ENCODE assay signal across 9 mouse cellular contexts in genomic region chr3:103739329-103739728, GRCm38 (mm10). TPM values are rescaled to one million over a fixed set of nuclear protein-coding genes. Genes with fewer than 3 reads are reported as not detected.
DNase-seq lines count a peak whose midpoint lies in the region; ATAC-seq lines count a peak whose summit lies in the region.
"Had no signal": no experiment of that assay in that cellular context is flagged by ENCODE, and none has a peak within 500 bp of the region (broad histone marks: within the 10 kb centered on the region; RNA-seq: fewer than 3 reads in every experiment).

TSS of gene Gm10964 (plus strand) at chr3:103739366.

- no peaks in the 10 kb centered on the region for H3K9me3 ChIP-seq in heart, embryonic 15.5 days (replicated peaks)
- no peaks in the 10 kb centered on the region for H3K9me3 ChIP-seq in embryonic facial prominence, embryonic 11.5 days (replicated peaks; ENCODE audit: control insufficient read depth, low read length)
- no peaks in the 10 kb centered on the region for H3K9me3 ChIP-seq in hindbrain, embryonic 14.5 days (ENCODE audit: control insufficient read depth, low read length)
- H3K9me3 ChIP-seq in midbrain, embryonic 12.5 days, result no peaks in the 10 kb centered on the region

- H3K4me1 ChIP-seq in heart, embryonic 15.5 days (replicated peaks), result peaks cover 49% of the 10 kb centered on the region
- H3K4me1 ChIP-seq in embryonic facial prominence, embryonic 11.5 days (ENCODE audit: control insufficient read depth, insufficient read depth, low read length), result peaks cover 18% of the 10 kb centered on the region
- peaks cover 30% of the 10 kb centered on the region for H3K4me1 ChIP-seq in hindbrain, embryonic 14.5 days (replicated peaks; ENCODE audit: control insufficient read depth, insufficient read depth, low read length)
- H3K4me1 ChIP-seq in midbrain, embryonic 12.5 days, result peaks cover 45% of the 10 kb centered on the region

- no peaks in the 10 kb centered on the region for H3K27me3 ChIP-seq in heart, embryonic 15.5 days
- no peaks in the 10 kb centered on the region for H3K27me3 ChIP-seq in embryonic facial prominence, embryonic 11.5 days (ENCODE audit: control insufficient read depth, insufficient read depth, low read length)
- no peaks in the 10 kb centered on the region for H3K27me3 ChIP-seq in hindbrain, embryonic 14.5 days (ENCODE audit: control insufficient read depth, insufficient read depth, low read length)
- H3K27me3 ChIP-seq in midbrain, embryonic 12.5 days, result peaks cover 13% of the 10 kb centered on the region

- WGBS in heart, embryonic 15.5 days, result 75% methylated on average over 1 of the region's 1 CpGs
- WGBS in embryonic facial prominence, embryonic 11.5 days, result 85% methylated on average over 1 of the region's 1 CpGs
- 77% methylated on average over 1 of the region's 1 CpGs for WGBS in hindbrain, embryonic 14.5 days
- 86% methylated on average over 1 of the region's 1 CpGs for WGBS in midbrain, embryonic 12.5 days

- H3K4me3 ChIP-seq in heart, embryonic 15.5 days, result peak within 1 kb of the TSS; percentile 42
- H3K4me3 ChIP-seq in embryonic facial prominence, embryonic 11.5 days (ENCODE audit: low read depth, low read length), result peak within 1 kb of the TSS; percentile 29; the same call in 1 of the 2 replicates
- H3K4me3 ChIP-seq in hindbrain, embryonic 14.5 days (replicated peaks; ENCODE audit: low read length), result peak within 1 kb of the TSS; percentile 11; the same call in 1 of the 2 replicates
- H3K4me3 ChIP-seq in midbrain, embryonic 12.5 days, result peak within 1 kb of the TSS; percentile 21

- no peak for DNase-seq in heart, postnatal 25 days (ENCODE audit: low spot score)
- DNase-seq in embryonic facial prominence, embryonic 11.5 days (ENCODE audit: low spot score), result no peak
- no peak for DNase-seq in hindbrain, embryonic 14.5 days (ENCODE audit: low spot score)
- DNase-seq in adrenal gland, postnatal 4 days (ENCODE audit: low spot score in 2 of 2), result no peak
- DNase-seq: kidney, adult 2 months had no signal

- H3K4me2 ChIP-seq in heart, embryonic 15.5 days, result peak within 1 kb of the TSS; percentile 71
- peak within 1 kb of the TSS; percentile 42 for H3K4me2 ChIP-seq in embryonic facial prominence, embryonic 11.5 days (ENCODE audit: low read depth, low read length)
- peak within 1 kb of the TSS; percentile 49 for H3K4me2 ChIP-seq in hindbrain, embryonic 14.5 days (replicated peaks)
- peak within 1 kb of the TSS; percentile 52 for H3K4me2 ChIP-seq in midbrain, embryonic 12.5 days (replicated peaks)

- intact Hi-C loops in heart, postnatal 25 days (cut with DNase I), result loop anchor here (5.0 kb wide), 2 partner anchors 297 to 312 kb away; no protein-coding TSS in a partner anchor

- no peak for ATAC-seq in heart, embryonic 15.5 days (replicated peaks; ENCODE audit: insufficient number of reproducible peaks, insufficient read depth, low FRiP score, low read depth)
- no peak for ATAC-seq in embryonic facial prominence, embryonic 11.5 days (replicated peaks; ENCODE audit: insufficient number of reproducible peaks, low FRiP score, low TSS enrichment, low read depth)
- ATAC-seq in hindbrain, embryonic 14.5 days (ENCODE audit: low FRiP score), result no peak
- ATAC-seq in midbrain, embryonic 12.5 days (ENCODE audit: low FRiP score, low read depth), result no peak
- ATAC-seq in monocyte, adult 5-6 weeks (replicated peaks; ENCODE audit: insufficient number of reproducible peaks, low FRiP score, low TSS enrichment, poor library complexity, severe bottlenecking), result no peak
- no peak for ATAC-seq in megakaryocyte-erythroid progenitor cell, adult 5-6 weeks (replicated peaks; ENCODE audit: low FRiP score, low TSS enrichment, poor library complexity, severe bottlenecking)

- H3K36me3 ChIP-seq in heart, embryonic 15.5 days, result peaks cover 23% of the 10 kb centered on the region
- H3K36me3 ChIP-seq in embryonic facial prominence, embryonic 11.5 days (replicated peaks; ENCODE audit: control insufficient read depth, insufficient read depth, low read depth, low read length), result no peaks in the 10 kb centered on the region
- H3K36me3 ChIP-seq in hindbrain, embryonic 14.5 days (replicated peaks; ENCODE audit: control insufficient read depth, insufficient read depth), result peaks cover 27% of the 10 kb centered on the region
- H3K36me3 ChIP-seq in midbrain, embryonic 12.5 days, result peaks cover 19% of the 10 kb centered on the region

- peak within 1 kb of the TSS; percentile 41 for H3K9ac ChIP-seq in heart, embryonic 15.5 days
- peak within 1 kb of the TSS; percentile 32 for H3K9ac ChIP-seq in embryonic facial prominence, embryonic 11.5 days (replicated peaks; ENCODE audit: low read length)
- H3K9ac ChIP-seq in hindbrain, embryonic 14.5 days, result peak within 1 kb of the TSS; percentile 26; the same call in 1 of the 2 replicates
- 0 out of 2 replicates have a peak within 1 kb of the TSS, but pooled peaks have one; percentile 39 for H3K9ac ChIP-seq in midbrain, embryonic 12.5 days (replicated peaks)

- H3K27ac ChIP-seq in heart, embryonic 15.5 days, result peak within 1 kb of the TSS; percentile 95
- H3K27ac ChIP-seq in embryonic facial prominence, embryonic 11.5 days (replicated peaks; ENCODE audit: low read depth, low read length), result peak within 1 kb of the TSS; percentile 93
- H3K27ac ChIP-seq in hindbrain, embryonic 14.5 days, result peak within 1 kb of the TSS; percentile 79
- peak within 1 kb of the TSS; percentile 88 for H3K27ac ChIP-seq in midbrain, embryonic 12.5 days (replicated peaks)

RNA-seq across cellular contexts. Expression of gene Gm10964, which starts in this region (rescaled TPM):
- polyA plus RNA-seq in heart, embryonic 15.5 days (2015; fragmentation: Nextera tagmentation; extraction: Ambion mirVana), result not detected in 2 replicates
- not detected for total RNA-seq in heart, postnatal 25 days (2021)
- not detected in 2 replicates for polyA plus RNA-seq in embryonic facial prominence, embryonic 11.5 days (2014; fragmentation: Nextera tagmentation; extraction: Ambion mirVana)
- not detected in 2 replicates for polyA plus RNA-seq in hindbrain, embryonic 14.5 days (2014; fragmentation: Nextera tagmentation; extraction: Ambion mirVana)
- polyA plus RNA-seq in midbrain, embryonic 12.5 days (2016; fragmentation: Nextera tagmentation; extraction: Ambion mirVana), result not detected in 2 replicates
- total RNA-seq in monocyte, adult 5-6 weeks (2017), result not detected in 3 replicates
- not detected in 2 replicates for total RNA-seq in megakaryocyte-erythroid progenitor cell, adult 5-6 weeks (2014; fragmentation: Nextera tagmentation)
- not detected in 2 replicates for total RNA-seq in megakaryocyte-erythroid progenitor cell, adult 5-6 weeks (2017)
- not detected for total RNA-seq in adrenal gland, postnatal 4 days (2021)
- polyA plus RNA-seq: kidney, adult 2 months had no signal
